Mouse (Mus musculus): ENCODE results near the gene Sap30bp. TPM values are rescaled to one million over a fixed set of nuclear protein-coding genes. Genes with fewer than 3 reads are reported as not detected.

Sap30bp gene
- polyA plus RNA-seq, 1 experiment from 2014 or later, result 38.1 TPM

- WGBS, result under 1% methylated on average over 16 of the region's 16 CpGs
- peaks cover 24% of the 10 kb centered on the region for H3K4me1 ChIP-seq
- ATAC-seq (ENCODE audit: insufficient number of reproducible peaks, low FRiP score, low TSS enrichment, low read depth), result 0 out of 2 replicates have a peak, but pooled peaks have one; percentile 8
- peak overlapping the region; percentile 80 for H3K4me2 ChIP-seq (replicated peaks)
- peak overlapping the region; percentile 60 for H3K9ac ChIP-seq
- H3K36me3 ChIP-seq, result peaks cover 37% of the 10 kb centered on the region
- peak overlapping the region; percentile 19; the same call in 1 of the 2 replicates for H3K27ac ChIP-seq (replicated peaks)
- H3K9me3 ChIP-seq (replicated peaks), result no peaks in the 10 kb centered on the region
- no peaks in the 10 kb centered on the region for H3K27me3 ChIP-seq
- peak overlapping the region; percentile 72 for H3K4me3 ChIP-seq (replicated peaks)
Observed at GRCm38 (mm10) chr11:115933747-115934110, 647 bp downstream of the Sap30bp start.

GRCm38 (mm10) chr11:115939690-115940329, 6.7 kb downstream of the Sap30bp start:
- 40% methylated on average over 6 of the region's 6 CpGs for WGBS
- H3K36me3 ChIP-seq, result peaks cover 80% of the 10 kb centered on the region
- H3K4me3 ChIP-seq (replicated peaks), result no peak overlapping the region
- H3K4me1 ChIP-seq, result peaks cover under 1% of the 10 kb centered on the region
- ATAC-seq (ENCODE audit: insufficient number of reproducible peaks, low FRiP score, low TSS enrichment, low read depth), result no peak
- H3K4me2 ChIP-seq (replicated peaks), result no peak overlapping the region
- no peak overlapping the region for H3K27ac ChIP-seq (replicated peaks)
- H3K9ac ChIP-seq, result no peak overlapping the region
- no peaks in the 10 kb centered on the region for H3K9me3 ChIP-seq (replicated peaks)
- no peaks in the 10 kb centered on the region for H3K27me3 ChIP-seq

GRCm38 (mm10) chr11:115941980-115942379, 8.9 kb downstream of the Sap30bp start:
- Histone ChIP-seq H3K27ac (replicated peaks) (no peak overlapping the region), H3K4me2 (replicated peaks) (no peak overlapping the region), H3K4me1 (peaks cover 12% of the 10 kb centered on the region; the same call in 1 of the 2 replicates), H3K9me3 (replicated peaks) (no peaks in the 10 kb centered on the region), H3K9ac (no peak overlapping the region), H3K27me3 (no peaks in the 10 kb centered on the region), H3K4me3 (replicated peaks) (no peak overlapping the region), H3K36me3 (peaks cover 76% of the 10 kb centered on the region)
- 88% methylated on average over 7 of the region's 7 CpGs for WGBS
- ATAC-seq (ENCODE audit: insufficient number of reproducible peaks, low FRiP score, low TSS enrichment, low read depth), result no peak

- peaks cover 21% of the 10 kb centered on the region; the same call in 1 of the 2 replicates for H3K4me1 ChIP-seq
- ATAC-seq (ENCODE audit: insufficient number of reproducible peaks, low FRiP score, low TSS enrichment, low read depth), result peak; percentile 51; the same call in 1 of the 2 replicates
- no peak overlapping the region for H3K4me3 ChIP-seq (replicated peaks)
- peaks cover 74% of the 10 kb centered on the region for H3K36me3 ChIP-seq
- H3K9me3 ChIP-seq (replicated peaks), result no peaks in the 10 kb centered on the region
- peak overlapping the region; percentile 74 for H3K27ac ChIP-seq (replicated peaks)
- H3K9ac ChIP-seq, result no peak overlapping the region
- WGBS, result 61% methylated on average over 8 of the region's 8 CpGs
- H3K27me3 ChIP-seq, result no peaks in the 10 kb centered on the region
- no peak overlapping the region for H3K4me2 ChIP-seq (replicated peaks)
Observed at GRCm38 (mm10) chr11:115945247-115945646, 12.2 kb downstream of the Sap30bp start.

GRCm38 (mm10) chr11:115946221-115946828, 13.2 kb downstream of the Sap30bp start:
- 80% methylated on average over 9 of the region's 9 CpGs for WGBS
- peak overlapping the region; percentile 74 for H3K27ac ChIP-seq (replicated peaks)

GRCm38 (mm10) chr11:115948316-115948715, 15.2 kb downstream of the Sap30bp start:
- no peak overlapping the region for H3K4me2 ChIP-seq (replicated peaks)
- no peaks in the 10 kb centered on the region for H3K9me3 ChIP-seq (replicated peaks)
- H3K9ac ChIP-seq, result no peak overlapping the region
- no peak for ATAC-seq (ENCODE audit: insufficient number of reproducible peaks, low FRiP score, low TSS enrichment, low read depth)
- peaks cover 69% of the 10 kb centered on the region for H3K36me3 ChIP-seq
- H3K4me1 ChIP-seq, result peaks cover 21% of the 10 kb centered on the region; the same call in 1 of the 2 replicates
- WGBS, result 81% methylated on average over 9 of the region's 9 CpGs
- H3K27ac ChIP-seq (replicated peaks), result no peak overlapping the region; the same call in 1 of the 2 replicates
- H3K27me3 ChIP-seq, result no peaks in the 10 kb centered on the region
- no peak overlapping the region for H3K4me3 ChIP-seq (replicated peaks)

More at GRCm38 (mm10) chr11:115946221-115946828, 13.2 kb downstream of the Sap30bp start:
- Histone ChIP-seq H3K4me2 (replicated peaks) (no peak overlapping the region), H3K4me1 (peaks cover 21% of the 10 kb centered on the region; the same call in 1 of the 2 replicates), H3K9me3 (replicated peaks) (no peaks in the 10 kb centered on the region), H3K36me3 (peaks cover 69% of the 10 kb centered on the region), H3K27me3 (no peaks in the 10 kb centered on the region), H3K4me3 (replicated peaks) (no peak overlapping the region), H3K9ac (no peak overlapping the region)
- no peak for ATAC-seq (ENCODE audit: insufficient number of reproducible peaks, low FRiP score, low TSS enrichment, low read depth)

GRCm38 (mm10) chr11:115950719-115951118, 17.6 kb downstream of the Sap30bp start:
- no peak overlapping the region for H3K9ac ChIP-seq

GRCm38 (mm10) chr11:115954712-115955111, 21.6 kb downstream of the Sap30bp start:
- Histone ChIP-seq H3K27ac (replicated peaks) (peak overlapping the region; percentile 76), H3K9ac (no peak overlapping the region), H3K36me3 (peaks cover 53% of the 10 kb centered on the region), H3K4me3 (replicated peaks) (no peak overlapping the region), H3K27me3 (no peaks in the 10 kb centered on the region), H3K4me1 (peaks cover 43% of the 10 kb centered on the region), H3K9me3 (replicated peaks) (no peaks in the 10 kb centered on the region), H3K4me2 (replicated peaks) (no peak overlapping the region)
- 67% methylated on average over 5 of the region's 5 CpGs for WGBS
- ATAC-seq (ENCODE audit: insufficient number of reproducible peaks, low FRiP score, low TSS enrichment, low read depth), result no peak

More at GRCm38 (mm10) chr11:115950719-115951118, 17.6 kb downstream of the Sap30bp start:
- ATAC-seq (ENCODE audit: insufficient number of reproducible peaks, low FRiP score, low TSS enrichment, low read depth), result no peak
- Histone ChIP-seq H3K9me3 (replicated peaks) (no peaks in the 10 kb centered on the region), H3K4me2 (replicated peaks) (no peak overlapping the region), H3K27ac (replicated peaks) (0 out of 2 replicates have a peak overlapping the region, but pooled peaks have one; percentile 2), H3K4me3 (replicated peaks) (no peak overlapping the region), H3K4me1 (peaks cover 35% of the 10 kb centered on the region), H3K27me3 (no peaks in the 10 kb centered on the region), H3K36me3 (peaks cover 65% of the 10 kb centered on the region)
- WGBS, result 85% methylated on average over 2 of the region's 2 CpGs

- Histone ChIP-seq H3K9me3 (replicated peaks) (no peaks in the 10 kb centered on the region), H3K9ac (no peak overlapping the region; the same call in 1 of the 2 replicates), H3K36me3 (peaks cover 58% of the 10 kb centered on the region), H3K27ac (replicated peaks) (peak overlapping the region; percentile 76), H3K4me1 (peaks cover 38% of the 10 kb centered on the region), H3K4me3 (replicated peaks) (no peak overlapping the region), H3K27me3 (no peaks in the 10 kb centered on the region), H3K4me2 (replicated peaks) (no peak overlapping the region)
- ATAC-seq (ENCODE audit: insufficient number of reproducible peaks, low FRiP score, low TSS enrichment, low read depth), result peak; percentile 12; the same call in 1 of the 2 replicates
- 42% methylated on average over 10 of the region's 10 CpGs for WGBS
Observed at GRCm38 (mm10) chr11:115955195-115955858, 22.2 kb downstream of the Sap30bp start.

GRCm38 (mm10) chr11:115956453-115956852, 23.4 kb downstream of the Sap30bp start:
- Histone ChIP-seq H3K9ac (no peak overlapping the region), H3K27me3 (no peaks in the 10 kb centered on the region), H3K36me3 (peaks cover 64% of the 10 kb centered on the region), H3K4me3 (replicated peaks) (no peak overlapping the region), H3K4me2 (replicated peaks) (no peak overlapping the region), H3K9me3 (replicated peaks) (no peaks in the 10 kb centered on the region), H3K4me1 (peaks cover 38% of the 10 kb centered on the region), H3K27ac (replicated peaks) (peak overlapping the region; percentile 76)
- WGBS, result 39% methylated on average over 4 of the region's 4 CpGs
- no peak for ATAC-seq (ENCODE audit: insufficient number of reproducible peaks, low FRiP score, low TSS enrichment, low read depth)

- Histone ChIP-seq H3K9ac (no peak overlapping the region), H3K4me1 (peaks cover 38% of the 10 kb centered on the region), H3K27ac (replicated peaks) (peak overlapping the region; percentile 76), H3K4me2 (replicated peaks) (no peak overlapping the region), H3K36me3 (peaks cover 64% of the 10 kb centered on the region), H3K27me3 (no peaks in the 10 kb centered on the region), H3K9me3 (replicated peaks) (no peaks in the 10 kb centered on the region), H3K4me3 (replicated peaks) (no peak overlapping the region)
- ATAC-seq (ENCODE audit: insufficient number of reproducible peaks, low FRiP score, low TSS enrichment, low read depth), result 0 out of 2 replicates have a peak, but pooled peaks have one; percentile 39
- 35% methylated on average over 7 of the region's 7 CpGs for WGBS
Observed at GRCm38 (mm10) chr11:115957971-115958370, 24.9 kb downstream of the Sap30bp start.

All from embryonic facial prominence, embryonic 15.5 days (tissue).